Mouse (Mus musculus) ES-E14 (cell line): ENCODE results near the gene Cox18.

Experiments used
- HCFC1 ChIP-seq: IDR thresholded peaks from 2 replicates; pipeline ENCODE4 v1.6.1; 2012; ENCODE audit warnings: low read length, inconsistent platforms, borderline replicate concordance; ENCODE audit not compliant: insufficient read depth
- MAFK ChIP-seq: IDR thresholded peaks from 2 replicates; pipeline ENCODE4 v1.6.1; 2014; ENCODE audit warnings: mild to moderate bottlenecking, low read depth, low read length, inconsistent platforms; ENCODE audit not compliant: insufficient read depth
- ZNF384 ChIP-seq: IDR thresholded peaks from 2 replicates; pipeline ENCODE4 v1.6.1; 2012; ENCODE audit warnings: low read depth, low read length, inconsistent platforms

DNA sequence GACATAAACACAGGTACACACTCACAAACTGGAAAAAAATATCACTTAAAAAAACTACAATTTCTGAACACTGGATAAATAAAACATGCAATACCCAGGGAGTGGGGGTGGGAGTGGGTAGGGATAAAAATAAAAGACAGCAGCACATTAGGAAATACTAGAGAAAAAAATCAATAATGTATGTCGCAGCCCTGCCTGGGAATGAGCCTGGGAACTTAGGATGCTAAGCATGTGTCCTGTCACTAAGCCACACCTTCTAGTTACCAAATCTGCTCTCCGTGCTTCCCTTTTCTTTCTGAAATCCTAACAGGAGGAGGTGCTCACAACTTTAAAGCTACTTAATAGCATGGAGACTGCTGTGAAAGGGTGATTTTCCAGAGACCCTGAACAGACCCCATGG, 6.0 kb upstream of the Cox18 start:
- TF ChIP-seq ZNF384 (no peak), HCFC1 (no peak), MAFK (no peak)
